Mouse (Mus musculus): ENCODE results near the gene Gm20388. TPM values are rescaled to one million over a fixed set of nuclear protein-coding genes. Genes with fewer than 3 reads are reported as not detected.

Gm20388 gene
- polyA plus RNA-seq, 1 experiment: 10.6 TPM

- Histone ChIP-seq H3K4me3 (replicated peaks; ENCODE audit: control insufficient read depth, low read depth, low read length) (peak overlapping the region; percentile 61), H3K27ac (ENCODE audit: control insufficient read depth, insufficient read depth, low read depth, low read length, poor library complexity) (no peak overlapping the region), H3K4me1 (ENCODE audit: control insufficient read depth, insufficient read depth, low read length) (peaks cover 1% of the 10 kb centered on the region; the same call in 1 of the 2 replicates)
- TF ChIP-seq CTCF (IDR thresholded peaks at IDR 0.05; ENCODE audit: control insufficient read depth, insufficient read depth, low read length) (no peak), POLR2A (IDR thresholded peaks at IDR 0.05; ENCODE audit: borderline replicate concordance, control insufficient read depth, low read depth, low read length) (no peak)
- WGBS: 32% methylated on average over 10 of the region's 10 CpGs
Measured at GRCm38 (mm10) chr8:121828376-121829023, 1917.9 kb downstream of the Gm20388 start.

GRCm38 (mm10) chr8:121829048-121829776, 1918.6 kb downstream of the Gm20388 start, which contains the start of gene Klhdc4:
Klhdc4 (minus strand) TSS chr8:121829569.
- Histone ChIP-seq H3K4me3 (replicated peaks; ENCODE audit: control insufficient read depth, low read depth, low read length) (peak within 1 kb of the TSS; percentile 61), H3K27ac (ENCODE audit: control insufficient read depth, insufficient read depth, low read depth, low read length, poor library complexity) (peak within 1 kb of the TSS; percentile 1; the same call in 1 of the 2 replicates), H3K4me1 (ENCODE audit: control insufficient read depth, insufficient read depth, low read length) (peaks cover 1% of the 10 kb centered on the region; the same call in 1 of the 2 replicates)
- TF ChIP-seq CTCF (IDR thresholded peaks at IDR 0.05; ENCODE audit: control insufficient read depth, insufficient read depth, low read length) (no peak; the same call in 1 of the 2 replicates), POLR2A (IDR thresholded peaks at IDR 0.05; ENCODE audit: borderline replicate concordance, control insufficient read depth, low read depth, low read length) (peak; percentile 71; the same call in 1 of the 2 replicates)
- WGBS: under 1% methylated on average over 68 of the region's 68 CpGs

- no peak for TF ChIP-seq CTCF (IDR thresholded peaks at IDR 0.05; ENCODE audit: control insufficient read depth, insufficient read depth, low read length)
- TF ChIP-seq POLR2A (IDR thresholded peaks at IDR 0.05; ENCODE audit: borderline replicate concordance, control insufficient read depth, low read depth, low read length): no peak
- WGBS: 19% methylated on average over 18 of the region's 18 CpGs
- peak overlapping the region; percentile 61 for H3K4me3 ChIP-seq (replicated peaks; ENCODE audit: control insufficient read depth, low read depth, low read length)
- H3K27ac ChIP-seq (ENCODE audit: control insufficient read depth, insufficient read depth, low read depth, low read length, poor library complexity): peak overlapping the region; percentile 1; the same call in 1 of the 2 replicates
- peaks cover 1% of the 10 kb centered on the region; the same call in 1 of the 2 replicates for H3K4me1 ChIP-seq (ENCODE audit: control insufficient read depth, insufficient read depth, low read length)
Measured at GRCm38 (mm10) chr8:121829777-121830362, 1919.2 kb downstream of the Gm20388 start.

GRCm38 (mm10) chr8:121832061-121832460, 1921.4 kb downstream of the Gm20388 start:
- TF ChIP-seq CTCF (IDR thresholded peaks at IDR 0.05; ENCODE audit: control insufficient read depth, insufficient read depth, low read length): no peak
- no peak for TF ChIP-seq POLR2A (IDR thresholded peaks at IDR 0.05; ENCODE audit: borderline replicate concordance, control insufficient read depth, low read depth, low read length)
- H3K27ac ChIP-seq (ENCODE audit: control insufficient read depth, insufficient read depth, low read depth, low read length, poor library complexity): no peak overlapping the region
- 86% methylated on average over 2 of the region's 2 CpGs for WGBS
- H3K4me3 ChIP-seq (replicated peaks; ENCODE audit: control insufficient read depth, low read depth, low read length): no peak overlapping the region
- peaks cover 1% of the 10 kb centered on the region; the same call in 1 of the 2 replicates for H3K4me1 ChIP-seq (ENCODE audit: control insufficient read depth, insufficient read depth, low read length)

- no peak overlapping the region for H3K4me3 ChIP-seq (replicated peaks; ENCODE audit: control insufficient read depth, low read depth, low read length)
- H3K4me1 ChIP-seq (ENCODE audit: control insufficient read depth, insufficient read depth, low read length): peaks cover 1% of the 10 kb centered on the region; the same call in 1 of the 2 replicates
- TF ChIP-seq CTCF (IDR thresholded peaks at IDR 0.05; ENCODE audit: control insufficient read depth, insufficient read depth, low read length) (peak; percentile 9; the same call in 1 of the 2 replicates), POLR2A (IDR thresholded peaks at IDR 0.05; ENCODE audit: borderline replicate concordance, control insufficient read depth, low read depth, low read length) (no peak)
- WGBS: 6% methylated on average over 6 of the region's 6 CpGs
- H3K27ac ChIP-seq (ENCODE audit: control insufficient read depth, insufficient read depth, low read depth, low read length, poor library complexity): no peak overlapping the region
Measured at GRCm38 (mm10) chr8:121832503-121832902, 1921.9 kb downstream of the Gm20388 start.

- no peak overlapping the region for H3K4me3 ChIP-seq (replicated peaks; ENCODE audit: control insufficient read depth, low read depth, low read length)
- H3K27ac ChIP-seq (ENCODE audit: control insufficient read depth, insufficient read depth, low read depth, low read length, poor library complexity): no peak overlapping the region
- H3K4me1 ChIP-seq (ENCODE audit: control insufficient read depth, insufficient read depth, low read length): no peaks in the 10 kb centered on the region
- TF ChIP-seq CTCF (IDR thresholded peaks at IDR 0.05; ENCODE audit: control insufficient read depth, insufficient read depth, low read length): peak; percentile 63
- TF ChIP-seq POLR2A (IDR thresholded peaks at IDR 0.05; ENCODE audit: borderline replicate concordance, control insufficient read depth, low read depth, low read length): no peak
- 49% methylated on average over 8 of the region's 8 CpGs for WGBS
Measured at GRCm38 (mm10) chr8:121841242-121841641, 1930.6 kb downstream of the Gm20388 start.

GRCm38 (mm10) chr8:121842064-121842955, 1931.7 kb downstream of the Gm20388 start:
- Histone ChIP-seq H3K4me3 (replicated peaks; ENCODE audit: control insufficient read depth, low read depth, low read length) (no peak overlapping the region), H3K27ac (ENCODE audit: control insufficient read depth, insufficient read depth, low read depth, low read length, poor library complexity) (peak overlapping the region; percentile 10; the same call in 1 of the 2 replicates), H3K4me1 (ENCODE audit: control insufficient read depth, insufficient read depth, low read length) (peaks cover 1% of the 10 kb centered on the region; the same call in 1 of the 2 replicates)
- 84% methylated on average over 8 of the region's 8 CpGs for WGBS
- TF ChIP-seq CTCF (IDR thresholded peaks at IDR 0.05; ENCODE audit: control insufficient read depth, insufficient read depth, low read length) (no peak), POLR2A (IDR thresholded peaks at IDR 0.05; ENCODE audit: borderline replicate concordance, control insufficient read depth, low read depth, low read length) (no peak)

Measured in bone marrow, adult 2 months (tissue).